Mouse (Mus musculus) adrenal gland, postnatal 10 days (tissue): ENCODE measurements at regions not wholly inside any gene's neighbourhood (a gene's known extent, or its start where the extent isn't known, plus 50 kb on each side); places are given as distances from the start of the nearest gene placed in this dataset.

ENCODE experiments used
- DNase-seq: peaks from one replicate; pipeline ENCODE4 v3.0.0; 2021; ENCODE audit warnings: mixed read lengths

GRCm38 (mm10) chr7:55710872-55711558 is 57.0 kb upstream of the Siglech start:
- DNase-seq = peak; percentile 57
